Mouse (Mus musculus) heart, embryonic 14.5 days (tissue): ENCODE results near the gene Eif2b3. TPM values are rescaled to one million over a fixed set of nuclear protein-coding genes. Genes with fewer than 3 reads are reported as not detected.

Experiments
- ATAC-seq: fragments of 200-750 bp; cut with Nextera tagmentation; 2 replicates; pipeline ENCODE4 v1.8.0; 2017; ENCODE audit warnings: low read depth, moderate TSS enrichment; ENCODE audit not compliant: insufficient number of reproducible peaks, insufficient read depth, low FRiP score
- H3K27ac ChIP-seq, 2 experiments: fragments of 200-500 bp in 1 of 2; fragments of 300-500 bp in 1 of 2; sonication (generic) in 1 of 2; replicated peaks in 1 of 2; 2 replicates each; pipeline ENCODE4 v1.5.1; 2012 to 2014; ENCODE audit warnings: low read depth in 2 of 2, low read length in 2 of 2, control low read depth in 1 of 2, mild to moderate bottlenecking in 1 of 2, mixed read lengths in 1 of 2; ENCODE audit not compliant: control insufficient read depth in 1 of 2, insufficient read depth in 1 of 2
- H3K27me3 ChIP-seq: fragments of 300-500 bp; sonication (generic); 2 replicates; pipeline ENCODE4 v1.6.1; 2014; ENCODE audit warnings: mild to moderate bottlenecking, low read length, control low read depth; ENCODE audit not compliant: control insufficient read depth, insufficient read depth
- H3K36me3 ChIP-seq: fragments of 300-500 bp; sonication (generic); 2 replicates; pipeline ENCODE4 v1.6.1; 2014; ENCODE audit warnings: mild to moderate bottlenecking, control low read depth, low read length, mixed read lengths; ENCODE audit not compliant: control insufficient read depth, insufficient read depth
- H3K4me1 ChIP-seq, 2 experiments: fragments of 200-500 bp in 1 of 2; fragments of 300-500 bp in 1 of 2; sonication (generic) in 1 of 2; 2 replicates each; pipeline ENCODE4 v1.6.1; 2012 to 2014; ENCODE audit warnings: low read length in 2 of 2, control low read depth in 1 of 2, mixed read lengths in 1 of 2; ENCODE audit not compliant: control insufficient read depth in 2 of 2, insufficient read depth in 2 of 2
- H3K4me2 ChIP-seq: fragments of 300-500 bp; sonication (generic); 2 replicates; pipeline ENCODE4 v1.6.1; 2014; ENCODE audit warnings: mild to moderate bottlenecking, low read length
- H3K4me3 ChIP-seq, 2 experiments: fragments of 200-500 bp in 1 of 2; fragments of 300-500 bp in 1 of 2; sonication (generic) in 1 of 2; 2 replicates each; pipeline ENCODE4 v1.5.1; 2012 to 2014; ENCODE audit warnings: low read length in 2 of 2, mild to moderate bottlenecking in 2 of 2, control low read depth in 1 of 2, low read depth in 1 of 2, moderate library complexity in 1 of 2; ENCODE audit not compliant: control insufficient read depth in 1 of 2, insufficient read depth in 1 of 2
- H3K9ac ChIP-seq: fragments of 300-500 bp; sonication (generic); 2 replicates; pipeline ENCODE4 v1.6.1; 2014; ENCODE audit warnings: mild to moderate bottlenecking, low read length
- H3K9me3 ChIP-seq: fragments of 300-500 bp; sonication (generic); 2 replicates; pipeline ENCODE4 v1.6.1; 2016; ENCODE audit warnings: low read length, control low read depth; ENCODE audit not compliant: control insufficient read depth
- WGBS: fragments of 180-500 bp; shearing (Covaris S2); extraction: QIAGEN DNeasy Blood & Tissue Kit; methylation state at CpG from one replicate; pipeline ENCODE4 v1.1.7; 2014; 5-methylcytosine and 5-hydroxymethylcytosine counted together
- polyA plus RNA-seq: library from polyadenylated mRNA; unstranded; fragments of >200 nt; fragmentation: Nextera tagmentation; extraction: Ambion mirVana; gene quantifications from 2 replicates; pipeline ENCODE4 v1.2.1, GENCODE M21; 2014

Eif2b3 gene
- polyA plus RNA-seq, 1 experiment from 2014 or later, result 22.0 TPM

- Histone ChIP-seq H3K9ac (peak overlapping the region; percentile 39; the same call in 1 of the 2 replicates), H3K4me3 (peak overlapping the region; percentile 48 to 58), H3K4me2 (peak overlapping the region; percentile 86), H3K27ac (peak overlapping the region; percentile 73 to 75), H3K36me3 (no peaks in the 10 kb centered on the region), H3K9me3 (no peaks in the 10 kb centered on the region), H3K4me1 (peaks cover 4 to 15% of the 10 kb centered on the region in 2 experiments; a peak in 3 of 4 replicates), H3K27me3 (no peaks in the 10 kb centered on the region)
- WGBS, result 14% methylated on average over 5 of the region's 5 CpGs
- ATAC-seq, result no peak
Observed at GRCm38 (mm10) chr4:117096666-117097065, 77.5 kb downstream of the Eif2b3 start.

GRCm38 (mm10) chr4:117097969-117098763, 79.0 kb downstream of the Eif2b3 start:
- no peaks in the 10 kb centered on the region for H3K27me3 ChIP-seq
- 0 out of 2 replicates have a peak overlapping the region, but pooled peaks have one; percentile 86 for H3K4me2 ChIP-seq
- H3K9ac ChIP-seq, result no peak overlapping the region
- H3K27ac ChIP-seq, result 0 out of 4 replicates have a peak overlapping the region, but pooled peaks of 1 of the 2 experiments have one; percentile 14
- no peak for ATAC-seq
- no peaks in the 10 kb centered on the region for H3K9me3 ChIP-seq
- 71% methylated on average over 8 of the region's 8 CpGs for WGBS
- no peaks in the 10 kb centered on the region for H3K36me3 ChIP-seq
- H3K4me3 ChIP-seq, result no peak overlapping the region
- peaks cover 4 to 15% of the 10 kb centered on the region in 2 experiments; a peak in 3 of 4 replicates for H3K4me1 ChIP-seq

- no peaks in the 10 kb centered on the region for H3K9me3 ChIP-seq
- no peak overlapping the region for H3K9ac ChIP-seq
- no peak for ATAC-seq
- no peak overlapping the region for H3K27ac ChIP-seq
- WGBS, result 61% methylated on average over 2 of the region's 2 CpGs
- H3K27me3 ChIP-seq, result no peaks in the 10 kb centered on the region
- no peak overlapping the region for H3K4me3 ChIP-seq
- peaks cover 4 to 15% of the 10 kb centered on the region in 2 experiments; a peak in 3 of 4 replicates for H3K4me1 ChIP-seq
- H3K36me3 ChIP-seq, result no peaks in the 10 kb centered on the region
- no peak overlapping the region for H3K4me2 ChIP-seq
Observed at GRCm38 (mm10) chr4:117098764-117099036, 79.5 kb downstream of the Eif2b3 start.

- Histone ChIP-seq H3K4me2 (no peak overlapping the region), H3K4me1 (peaks cover 4 to 15% of the 10 kb centered on the region in 2 experiments; a peak in 3 of 4 replicates), H3K9ac (no peak overlapping the region), H3K9me3 (no peaks in the 10 kb centered on the region), H3K4me3 (no peak overlapping the region), H3K36me3 (no peaks in the 10 kb centered on the region), H3K27me3 (no peaks in the 10 kb centered on the region), H3K27ac (no peak overlapping the region)
- 71% methylated on average over 4 of the region's 4 CpGs for WGBS
- ATAC-seq, result no peak
Observed at GRCm38 (mm10) chr4:117100036-117100435, 80.8 kb downstream of the Eif2b3 start.

- Histone ChIP-seq H3K27me3 (no peaks in the 10 kb centered on the region), H3K4me3 (no peak overlapping the region), H3K9me3 (no peaks in the 10 kb centered on the region), H3K36me3 (no peaks in the 10 kb centered on the region), H3K4me2 (no peak overlapping the region), H3K27ac (peak overlapping the region; percentile 7 to 22; a peak in 1 of 4 replicates), H3K9ac (no peak overlapping the region), H3K4me1 (peaks cover 4 to 10% of the 10 kb centered on the region in 2 experiments; a peak in 3 of 4 replicates)
- 40% methylated on average over 7 of the region's 7 CpGs for WGBS
- ATAC-seq, result 0 out of 2 replicates have a peak, but pooled peaks have one; percentile 29
Observed at GRCm38 (mm10) chr4:117101218-117101617, 82.0 kb downstream of the Eif2b3 start.

GRCm38 (mm10) chr4:117104672-117105071, 85.5 kb downstream of the Eif2b3 start:
- Histone ChIP-seq H3K9me3 (no peaks in the 10 kb centered on the region), H3K9ac (no peak overlapping the region), H3K36me3 (no peaks in the 10 kb centered on the region), H3K27ac (no peak overlapping the region), H3K27me3 (no peaks in the 10 kb centered on the region), H3K4me2 (no peak overlapping the region), H3K4me1 (peaks cover 0 to 3% of the 10 kb centered on the region in 2 experiments; a peak in 1 of 4 replicates), H3K4me3 (no peak overlapping the region)
- 69% methylated on average over 10 of the region's 10 CpGs for WGBS
- ATAC-seq, result no peak

- no peak overlapping the region for H3K9ac ChIP-seq
- peaks cover 0 to 3% of the 10 kb centered on the region in 2 experiments; a peak in 1 of 4 replicates for H3K4me1 ChIP-seq
- no peaks in the 10 kb centered on the region for H3K36me3 ChIP-seq
- H3K27me3 ChIP-seq, result no peaks in the 10 kb centered on the region
- no peak overlapping the region for H3K27ac ChIP-seq
- ATAC-seq, result no peak
- H3K4me3 ChIP-seq, result no peak overlapping the region
- no peaks in the 10 kb centered on the region for H3K9me3 ChIP-seq
- H3K4me2 ChIP-seq, result no peak overlapping the region
- WGBS, result 69% methylated on average over 10 of the region's 10 CpGs
Observed at GRCm38 (mm10) chr4:117105127-117105526, 85.9 kb downstream of the Eif2b3 start.
